Mouse (Mus musculus): Measurements from ENCODE around the gene Vwce.

The Vwce gene

GRCm38 (mm10) chr19:10640589-10641378 is 6.8 kb downstream of the Vwce start:
- ATAC-seq (ENCODE audit: insufficient number of reproducible peaks, low FRiP score, low TSS enrichment) = no peak

- no peak for ATAC-seq (ENCODE audit: insufficient number of reproducible peaks, low FRiP score, low TSS enrichment)
These were observed 11.6 kb downstream of the Vwce start for GRCm38 (mm10) chr19:10645616-10646015.

GRCm38 (mm10) chr19:10648156-10648555 is 14.1 kb downstream of the Vwce start:
- ATAC-seq (ENCODE audit: insufficient number of reproducible peaks, low FRiP score, low TSS enrichment) = no peak

GRCm38 (mm10) chr19:10656058-10656457 is 22.0 kb downstream of the Vwce start:
- ATAC-seq (ENCODE audit: insufficient number of reproducible peaks, low FRiP score, low TSS enrichment) = no peak

- ATAC-seq (ENCODE audit: insufficient number of reproducible peaks, low FRiP score, low TSS enrichment) = no peak
These were observed 23.7 kb downstream of the Vwce start for GRCm38 (mm10) chr19:10657742-10658141.

- no peak for ATAC-seq (ENCODE audit: insufficient number of reproducible peaks, low FRiP score, low TSS enrichment)
These were observed 24.4 kb downstream of the Vwce start for GRCm38 (mm10) chr19:10658406-10658805.

- no peak for ATAC-seq (ENCODE audit: insufficient number of reproducible peaks, low FRiP score, low TSS enrichment)
These were observed 27.4 kb downstream of the Vwce start for GRCm38 (mm10) chr19:10661373-10661772.

- no peak for ATAC-seq (ENCODE audit: insufficient number of reproducible peaks, low FRiP score, low TSS enrichment)
These were observed 27.9 kb downstream of the Vwce start for GRCm38 (mm10) chr19:10661919-10662318.

- no peak for ATAC-seq (ENCODE audit: insufficient number of reproducible peaks, low FRiP score, low TSS enrichment)
These were observed 28.7 kb downstream of the Vwce start for GRCm38 (mm10) chr19:10662665-10663064.

- no peak for ATAC-seq (ENCODE audit: insufficient number of reproducible peaks, low FRiP score, low TSS enrichment)
These were observed 31.1 kb downstream of the Vwce start for GRCm38 (mm10) chr19:10665093-10665492.

- ATAC-seq (ENCODE audit: insufficient number of reproducible peaks, low FRiP score, low TSS enrichment) = 0 out of 2 replicates have a peak, but pooled peaks have one; percentile 31
These were observed 31.5 kb downstream of the Vwce start for GRCm38 (mm10) chr19:10665499-10665898.

GRCm38 (mm10) chr19:10671319-10671718 is 37.3 kb downstream of the Vwce start:
- ATAC-seq (ENCODE audit: insufficient number of reproducible peaks, low FRiP score, low TSS enrichment) = no peak

- no peak for ATAC-seq (ENCODE audit: insufficient number of reproducible peaks, low FRiP score, low TSS enrichment)
These were observed 37.9 kb downstream of the Vwce start for GRCm38 (mm10) chr19:10671854-10672417.

GRCm38 (mm10) chr19:10673275-10673674 is 39.3 kb downstream of the Vwce start:
- ATAC-seq (ENCODE audit: insufficient number of reproducible peaks, low FRiP score, low TSS enrichment) = no peak

- no peak for ATAC-seq (ENCODE audit: insufficient number of reproducible peaks, low FRiP score, low TSS enrichment)
These were observed 42.6 kb downstream of the Vwce start for GRCm38 (mm10) chr19:10676656-10677055.

- ATAC-seq (ENCODE audit: insufficient number of reproducible peaks, low FRiP score, low TSS enrichment) = no peak
These were observed 44.1 kb downstream of the Vwce start, which contains the start of gene Pga5 for GRCm38 (mm10) chr19:10677915-10678771. TSS of gene Pga5 (minus strand) at chr19:10678071.

GRCm38 (mm10) chr19:10678772-10679067 is 44.7 kb downstream of the Vwce start:
- no peak for ATAC-seq (ENCODE audit: insufficient number of reproducible peaks, low FRiP score, low TSS enrichment)

- no peak for ATAC-seq (ENCODE audit: insufficient number of reproducible peaks, low FRiP score, low TSS enrichment)
These were observed 47.6 kb downstream of the Vwce start for GRCm38 (mm10) chr19:10681571-10681970.

- ATAC-seq (ENCODE audit: insufficient number of reproducible peaks, low FRiP score, low TSS enrichment) = no peak
These were observed 51.1 kb downstream of the Vwce start for GRCm38 (mm10) chr19:10685081-10685480.

- ATAC-seq (ENCODE audit: insufficient number of reproducible peaks, low FRiP score, low TSS enrichment) = no peak
These were observed 51.7 kb downstream of the Vwce start for GRCm38 (mm10) chr19:10685727-10686126.

Data from cerebellum, adult (tissue).